Mouse (Mus musculus): ENCODE data around the gene Stat3.

Gene Stat3

GRCm38 (mm10) chr11:100939512-100940151 is at the start of gene Stat3:
Gene Stat3 (minus strand): TSS chr11:100939540.
- DNase-seq: peak; percentile 97

GRCm38 (mm10) chr11:100988674-100989073 is 49.3 kb upstream of the Stat3 start:
- DNase-seq: no peak

GRCm38 (mm10) chr11:100985607-100986006 is 46.3 kb upstream of the Stat3 start:
- no peak for DNase-seq

GRCm38 (mm10) chr11:100983778-100984131 is 44.4 kb upstream of the Stat3 start:
- DNase-seq: no peak

GRCm38 (mm10) chr11:100983125-100983777 is 43.9 kb upstream of the Stat3 start:
- DNase-seq: peak; percentile 40

GRCm38 (mm10) chr11:100982087-100982486 is 42.7 kb upstream of the Stat3 start:
- DNase-seq: no peak

GRCm38 (mm10) chr11:100981236-100981635 is 41.9 kb upstream of the Stat3 start:
- no peak for DNase-seq

GRCm38 (mm10) chr11:100980438-100980837 is 41.1 kb upstream of the Stat3 start:
- no peak for DNase-seq

GRCm38 (mm10) chr11:100979887-100980286 is 40.5 kb upstream of the Stat3 start:
- no peak for DNase-seq

GRCm38 (mm10) chr11:100975241-100975640 is 35.9 kb upstream of the Stat3 start:
- DNase-seq: no peak

- DNase-seq: no peak
Observed at GRCm38 (mm10) chr11:100974381-100974970, 35.1 kb upstream of the Stat3 start.

GRCm38 (mm10) chr11:100973245-100973644 is 33.9 kb upstream of the Stat3 start:
- DNase-seq: no peak

GRCm38 (mm10) chr11:100971455-100971854 is 32.1 kb upstream of the Stat3 start:
- no peak for DNase-seq

- peak; percentile 38 for DNase-seq
Observed at GRCm38 (mm10) chr11:100970557-100970937, 31.2 kb upstream of the Stat3 start, which contains the start of gene Cavin1. Gene Cavin1 (minus strand): TSS chr11:100970887.

- no peak for DNase-seq
Observed at GRCm38 (mm10) chr11:100969744-100970556, 30.6 kb upstream of the Stat3 start.

- no peak for DNase-seq
Observed at GRCm38 (mm10) chr11:100969189-100969743, 29.9 kb upstream of the Stat3 start.

- DNase-seq: no peak
Observed at GRCm38 (mm10) chr11:100968501-100968900, 29.2 kb upstream of the Stat3 start.

GRCm38 (mm10) chr11:100967881-100968420 is 28.6 kb upstream of the Stat3 start:
- DNase-seq: no peak

GRCm38 (mm10) chr11:100967376-100967775 is 28.0 kb upstream of the Stat3 start:
- no peak for DNase-seq

GRCm38 (mm10) chr11:100965760-100966159 is 26.4 kb upstream of the Stat3 start:
- no peak for DNase-seq

GRCm38 (mm10) chr11:100964901-100965542 is 25.7 kb upstream of the Stat3 start:
- no peak for DNase-seq

- no peak for DNase-seq
Observed at GRCm38 (mm10) chr11:100964180-100964579, 24.8 kb upstream of the Stat3 start.

Data from right cerebral cortex, postnatal 25 days (tissue).